Mouse (Mus musculus) cerebellum, adult 8-10 months (tissue): ENCODE measurements at regions not wholly inside any gene's neighbourhood (a gene's known extent, or its start where the extent isn't known, plus 50 kb on each side); places are given as distances from the start of the nearest gene placed in this dataset.
"Not testable (repeated sequence)": the region's sequence is repeated elsewhere in the genome, so short reads cannot be mapped to it uniquely, and the experiment has no call there.

Experiments used
- DNase-seq: peaks from one replicate; pipeline ENCODE4 v3.0.0; 2022

- DNase-seq: peak; percentile 73
These were observed 293.1 kb upstream of the Slc7a14 start for GRCm38 (mm10) chr3:31603237-31603636.

DNA sequence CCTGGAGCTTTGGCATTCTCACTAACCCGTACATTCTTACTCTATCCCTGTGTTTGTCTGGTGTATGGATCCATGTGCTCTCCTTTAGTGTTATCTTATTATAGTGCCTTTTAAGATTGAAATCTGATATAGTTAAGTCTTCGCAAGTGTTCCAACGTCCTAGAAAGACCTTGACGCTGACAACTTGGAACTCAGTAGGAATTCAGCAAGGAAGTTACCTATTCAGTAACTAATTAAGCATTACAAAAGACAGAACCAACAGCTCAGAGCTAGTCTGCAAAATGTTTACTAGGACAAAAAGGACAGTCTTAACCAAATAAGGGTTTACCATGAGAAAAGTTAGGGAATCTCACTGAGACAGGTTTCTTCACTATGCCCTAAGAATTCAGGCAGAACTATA, 286.4 kb upstream of the Slc7a14 start:
- DNase-seq: not testable (repeated sequence)

- no peak for DNase-seq
These were observed 275.8 kb upstream of the Slc7a14 start for GRCm38 (mm10) chr3:31585971-31586370.

DNA sequence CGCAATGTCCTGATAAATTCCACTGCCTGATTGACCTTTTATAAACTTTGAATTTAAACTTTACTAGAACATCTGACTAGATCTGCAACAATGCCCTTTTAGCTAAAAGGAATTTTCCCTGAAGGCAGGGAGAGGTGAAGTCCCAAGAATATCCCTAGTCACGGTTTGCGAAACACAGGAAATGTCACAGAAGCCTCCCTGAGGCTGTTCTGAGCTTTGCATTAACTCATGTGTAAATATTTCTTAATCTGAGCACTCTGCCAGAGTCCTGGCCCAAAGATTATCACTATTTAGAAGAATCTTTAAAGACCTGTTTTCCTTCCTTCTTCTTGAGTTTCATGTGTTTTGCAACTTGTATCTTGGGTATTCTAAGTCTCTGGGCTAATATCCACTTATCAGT, 263.7 kb upstream of the Slc7a14 start:
- DNase-seq: no peak
